Mouse (Mus musculus): ENCODE results near the gene Fam209.

- TF ChIP-seq EP300 (IDR thresholded peaks at IDR 0.05) (no peak), CTCF (IDR thresholded peaks at IDR 0.05) (no peak)
Measured at GRCm38 (mm10) chr2:172510899-172511298, 38.6 kb downstream of the Fam209 start.
